Mouse (Mus musculus) midbrain, embryonic 15.5 days (tissue): ENCODE data around the gene Gps1. TPM values are rescaled to one million over a fixed set of nuclear protein-coding genes. Genes with fewer than 3 reads are reported as not detected.

Source experiments
- ATAC-seq: fragments of 200-750 bp; cut with Nextera tagmentation; replicated peaks from 2 replicates; pipeline ENCODE4 v1.8.0; 2017; ENCODE audit warnings: moderate TSS enrichment
- H3K27ac ChIP-seq: fragments of 300-500 bp; sonication (generic); 2 replicates; pipeline ENCODE4 v1.5.1; 2015; ENCODE audit warnings: mild to moderate bottlenecking, inconsistent platforms
- H3K27me3 ChIP-seq: fragments of 300-500 bp; sonication (generic); replicated peaks from 2 replicates; pipeline ENCODE4 v1.6.1; 2015; ENCODE audit warnings: inconsistent platforms
- H3K36me3 ChIP-seq: fragments of 300-500 bp; sonication (generic); replicated peaks from 2 replicates; pipeline ENCODE4 v1.6.1; 2015; ENCODE audit warnings: inconsistent platforms
- H3K4me1 ChIP-seq: fragments of 300-500 bp; sonication (generic); 2 replicates; pipeline ENCODE4 v1.6.1; 2015; ENCODE audit warnings: inconsistent platforms
- H3K4me2 ChIP-seq: fragments of 300-500 bp; sonication (generic); 2 replicates; pipeline ENCODE4 v1.6.1; 2015; ENCODE audit warnings: inconsistent platforms, mild to moderate bottlenecking, moderate library complexity
- H3K4me3 ChIP-seq: fragments of 300-500 bp; sonication (generic); 2 replicates; pipeline ENCODE4 v1.5.1; 2015; ENCODE audit warnings: mild to moderate bottlenecking, inconsistent platforms
- H3K9ac ChIP-seq: fragments of 300-500 bp; sonication (generic); 2 replicates; pipeline ENCODE4 v1.6.1; 2015; ENCODE audit warnings: mild to moderate bottlenecking, inconsistent platforms
- H3K9me3 ChIP-seq: fragments of 300-500 bp; sonication (generic); 2 replicates; pipeline ENCODE4 v1.6.1; 2016; ENCODE audit warnings: inconsistent platforms
- WGBS: fragments of 180-500 bp; shearing (Covaris S2); methylation state at CpG from one replicate; pipeline ENCODE4 v1.1.7; 2015; ENCODE audit warnings: mixed read lengths; 5-methylcytosine and 5-hydroxymethylcytosine counted together
- polyA plus RNA-seq: library from polyadenylated mRNA; unstranded; fragments of >200 nt; fragmentation: Nextera tagmentation; extraction: Ambion mirVana; gene quantifications from 2 replicates; pipeline ENCODE4 v1.2.1, GENCODE M21; 2015

Gps1 gene
- polyA plus RNA-seq, 1 experiment from 2014 or later = 296 TPM

- no peaks in the 10 kb centered on the region for H3K9me3 ChIP-seq
- H3K36me3 ChIP-seq = peaks cover 100% of the 10 kb centered on the region
- H3K4me2 ChIP-seq = no peak overlapping the region
- H3K4me1 ChIP-seq = no peaks in the 10 kb centered on the region
- WGBS = 96% methylated on average over 15 of the region's 16 CpGs
- H3K9ac ChIP-seq = no peak overlapping the region
- no peaks in the 10 kb centered on the region for H3K27me3 ChIP-seq
- no peak for ATAC-seq
- no peak overlapping the region for H3K4me3 ChIP-seq
- H3K27ac ChIP-seq = no peak overlapping the region
These were observed 28.0 kb downstream of the Gps1 start for GRCm38 (mm10) chr11:120812068-120812467.

DNA sequence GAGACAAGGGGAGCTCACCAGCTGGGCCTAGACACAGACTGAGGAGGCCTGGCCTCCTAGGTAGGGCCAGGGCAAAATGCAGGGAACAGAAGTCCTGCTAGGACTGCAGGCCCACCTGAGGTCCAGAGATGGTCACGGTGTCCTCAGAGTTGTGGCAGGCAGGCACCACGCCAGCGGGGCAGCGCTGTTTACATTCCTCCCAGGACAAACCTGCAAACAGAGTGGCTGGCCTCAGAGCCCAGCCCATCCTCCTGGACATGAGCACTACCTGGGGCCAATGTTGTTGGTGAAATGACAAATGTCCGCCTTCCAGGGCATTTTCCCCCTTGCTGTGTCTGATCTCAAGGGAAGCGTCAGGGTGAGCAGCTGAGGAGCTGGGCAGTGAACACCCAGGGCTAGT lies 33.3 kb downstream of the Gps1 start:
- Histone ChIP-seq H3K9ac (no peak overlapping the region), H3K27ac (no peak overlapping the region), H3K4me3 (no peak overlapping the region), H3K9me3 (no peaks in the 10 kb centered on the region), H3K4me1 (peaks cover 19% of the 10 kb centered on the region), H3K27me3 (no peaks in the 10 kb centered on the region), H3K36me3 (peaks cover 85% of the 10 kb centered on the region), H3K4me2 (no peak overlapping the region)
- ATAC-seq = no peak
- WGBS = 92% methylated on average over 6 of the region's 6 CpGs

- WGBS = 96% methylated on average over 13 of the region's 13 CpGs
- no peak for ATAC-seq
- Histone ChIP-seq H3K4me3 (no peak overlapping the region), H3K9me3 (no peaks in the 10 kb centered on the region), H3K27ac (no peak overlapping the region), H3K4me2 (no peak overlapping the region), H3K27me3 (no peaks in the 10 kb centered on the region), H3K36me3 (peaks cover 76% of the 10 kb centered on the region), H3K4me1 (peaks cover 28% of the 10 kb centered on the region), H3K9ac (no peak overlapping the region)
These were observed 34.2 kb downstream of the Gps1 start for GRCm38 (mm10) chr11:120818251-120818650.

GRCm38 (mm10) chr11:120819556-120819955 lies 35.5 kb downstream of the Gps1 start:
- Histone ChIP-seq H3K4me1 (peaks cover 28% of the 10 kb centered on the region), H3K9ac (no peak overlapping the region), H3K27me3 (no peaks in the 10 kb centered on the region), H3K4me2 (no peak overlapping the region), H3K4me3 (no peak overlapping the region), H3K9me3 (no peaks in the 10 kb centered on the region), H3K36me3 (peaks cover 63% of the 10 kb centered on the region), H3K27ac (no peak overlapping the region)
- no peak for ATAC-seq
- WGBS = 95% methylated on average over 6 of the region's 6 CpGs

DNA sequence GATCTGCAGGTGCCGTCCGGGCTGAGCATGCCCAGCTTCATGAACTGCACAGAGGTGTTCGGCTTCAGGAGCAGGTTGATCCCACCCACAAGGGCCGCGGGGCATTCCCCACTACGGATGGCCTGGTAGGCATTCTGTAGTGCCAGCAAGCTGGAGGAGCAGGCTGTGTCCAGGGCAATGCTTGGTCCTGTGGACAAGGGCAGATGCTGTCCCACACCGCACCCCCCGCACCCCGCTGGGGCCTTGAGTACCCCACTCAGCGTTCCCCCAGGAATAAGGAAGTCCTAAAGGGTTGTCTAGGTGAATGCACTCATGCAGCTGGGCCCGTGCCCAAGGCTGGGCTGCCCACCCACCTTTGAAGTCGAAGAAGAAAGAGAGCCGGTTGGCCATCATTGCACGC lies 36.5 kb downstream of the Gps1 start:
- Histone ChIP-seq H3K4me1 (peaks cover 35% of the 10 kb centered on the region), H3K27me3 (no peaks in the 10 kb centered on the region), H3K27ac (no peak overlapping the region), H3K9ac (no peak overlapping the region), H3K4me3 (0 out of 2 replicates have a peak overlapping the region, but pooled peaks have one; percentile 56), H3K9me3 (no peaks in the 10 kb centered on the region), H3K36me3 (peaks cover 53% of the 10 kb centered on the region), H3K4me2 (peak overlapping the region; percentile 90; the same call in 1 of the 2 replicates)
- 94% methylated on average over 14 of the region's 14 CpGs for WGBS
- ATAC-seq = no peak

DNA sequence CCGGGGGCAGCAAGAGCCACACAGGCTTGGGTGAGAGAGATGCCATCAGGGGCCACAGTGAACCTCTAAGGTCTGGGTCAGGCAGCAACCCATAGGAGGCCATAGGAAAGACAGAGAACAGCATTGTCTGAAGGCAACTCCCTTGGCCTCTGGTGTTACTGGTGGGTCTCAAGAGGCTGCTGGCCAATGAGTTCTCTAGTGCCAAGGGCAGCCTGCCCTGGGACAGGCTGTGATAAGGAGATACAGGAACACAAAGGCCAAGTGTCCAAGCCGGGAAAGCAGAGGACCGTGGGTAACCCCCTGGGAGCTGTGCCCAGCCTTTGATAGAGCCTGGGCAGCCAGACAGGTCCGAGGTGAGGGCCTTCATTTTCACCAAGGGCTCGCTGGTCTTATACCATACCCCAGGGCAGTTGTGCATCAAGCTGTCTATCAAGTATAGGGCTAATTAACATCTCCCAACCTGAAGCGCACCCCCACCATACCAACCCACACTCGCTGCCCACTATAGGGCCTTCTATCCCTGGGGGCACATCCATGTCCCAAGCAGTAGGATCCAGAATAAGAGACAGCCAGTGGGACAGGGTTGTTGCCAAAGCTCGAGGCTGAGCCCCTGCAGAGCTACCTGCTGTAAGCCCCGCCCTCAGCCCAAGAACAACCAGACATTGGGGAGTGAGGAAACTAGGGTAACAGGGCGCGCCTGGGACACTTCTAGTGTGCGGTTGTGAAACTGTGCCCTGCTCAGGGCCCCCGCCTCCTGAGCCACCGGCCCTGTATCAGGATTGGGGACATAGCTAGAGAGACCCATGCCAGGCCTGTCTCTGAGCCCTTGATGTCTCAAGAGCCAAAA lies 37.2 kb downstream of the Gps1 start:
- H3K9me3 ChIP-seq = no peaks in the 10 kb centered on the region
- no peaks in the 10 kb centered on the region for H3K27me3 ChIP-seq
- no peak for ATAC-seq
- no peak overlapping the region for H3K27ac ChIP-seq
- H3K4me2 ChIP-seq = peak overlapping the region; percentile 90
- H3K9ac ChIP-seq = peak overlapping the region; percentile 76
- H3K4me1 ChIP-seq = peaks cover 42% of the 10 kb centered on the region
- 76% methylated on average over 14 of the region's 14 CpGs for WGBS
- peaks cover 46% of the 10 kb centered on the region for H3K36me3 ChIP-seq
- H3K4me3 ChIP-seq = peak overlapping the region; percentile 56

- H3K9ac ChIP-seq = peak overlapping the region; percentile 76
- peaks cover 35% of the 10 kb centered on the region for H3K36me3 ChIP-seq
- H3K9me3 ChIP-seq = no peaks in the 10 kb centered on the region
- H3K4me3 ChIP-seq = peak overlapping the region; percentile 56
- no peak overlapping the region for H3K27ac ChIP-seq
- 68% methylated on average over 4 of the region's 4 CpGs for WGBS
- H3K27me3 ChIP-seq = no peaks in the 10 kb centered on the region
- peaks cover 45% of the 10 kb centered on the region for H3K4me1 ChIP-seq
- peak overlapping the region; percentile 90 for H3K4me2 ChIP-seq
- no peak for ATAC-seq
These were observed 38.2 kb downstream of the Gps1 start for GRCm38 (mm10) chr11:120822321-120822720.

GRCm38 (mm10) chr11:120822831-120823550 lies 38.9 kb downstream of the Gps1 start:
- Histone ChIP-seq H3K4me2 (peak overlapping the region; percentile 90), H3K9ac (peak overlapping the region; percentile 76), H3K9me3 (no peaks in the 10 kb centered on the region), H3K27ac (peak overlapping the region; percentile 99), H3K36me3 (peaks cover 29% of the 10 kb centered on the region), H3K4me1 (peaks cover 45% of the 10 kb centered on the region), H3K4me3 (peak overlapping the region; percentile 56), H3K27me3 (no peaks in the 10 kb centered on the region)
- 2% methylated on average over 14 of the region's 14 CpGs for WGBS
- ATAC-seq = no peak

DNA sequence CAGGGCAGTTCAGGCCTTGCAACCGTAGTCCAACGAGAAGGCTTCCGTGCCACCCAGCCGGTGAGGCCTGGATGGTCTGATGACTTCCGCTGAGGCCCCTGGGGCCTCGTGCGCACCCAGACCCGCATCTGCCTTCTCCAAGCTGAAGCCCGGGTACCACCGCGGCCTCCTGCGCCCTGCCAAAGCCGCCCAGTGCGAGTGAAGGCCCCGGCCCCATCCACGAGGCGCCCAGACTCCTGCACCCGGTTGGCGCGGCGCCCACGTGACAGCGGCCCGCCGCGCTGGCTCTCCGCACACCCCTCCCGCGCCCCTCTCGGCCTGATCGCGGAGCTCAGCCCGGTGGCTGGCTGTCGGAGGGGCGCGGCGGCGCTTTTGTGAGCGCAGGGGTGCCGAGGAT lies 39.5 kb downstream of the Gps1 start:
- Histone ChIP-seq H3K4me3 (peak overlapping the region; percentile 56), H3K36me3 (peaks cover 23% of the 10 kb centered on the region), H3K9me3 (no peaks in the 10 kb centered on the region), H3K27me3 (no peaks in the 10 kb centered on the region), H3K9ac (peak overlapping the region; percentile 76), H3K27ac (peak overlapping the region; percentile 99), H3K4me1 (peaks cover 45% of the 10 kb centered on the region), H3K4me2 (peak overlapping the region; percentile 90)
- WGBS = 0% methylated on average over 40 of the region's 40 CpGs
- ATAC-seq = peak; percentile 59

DNA sequence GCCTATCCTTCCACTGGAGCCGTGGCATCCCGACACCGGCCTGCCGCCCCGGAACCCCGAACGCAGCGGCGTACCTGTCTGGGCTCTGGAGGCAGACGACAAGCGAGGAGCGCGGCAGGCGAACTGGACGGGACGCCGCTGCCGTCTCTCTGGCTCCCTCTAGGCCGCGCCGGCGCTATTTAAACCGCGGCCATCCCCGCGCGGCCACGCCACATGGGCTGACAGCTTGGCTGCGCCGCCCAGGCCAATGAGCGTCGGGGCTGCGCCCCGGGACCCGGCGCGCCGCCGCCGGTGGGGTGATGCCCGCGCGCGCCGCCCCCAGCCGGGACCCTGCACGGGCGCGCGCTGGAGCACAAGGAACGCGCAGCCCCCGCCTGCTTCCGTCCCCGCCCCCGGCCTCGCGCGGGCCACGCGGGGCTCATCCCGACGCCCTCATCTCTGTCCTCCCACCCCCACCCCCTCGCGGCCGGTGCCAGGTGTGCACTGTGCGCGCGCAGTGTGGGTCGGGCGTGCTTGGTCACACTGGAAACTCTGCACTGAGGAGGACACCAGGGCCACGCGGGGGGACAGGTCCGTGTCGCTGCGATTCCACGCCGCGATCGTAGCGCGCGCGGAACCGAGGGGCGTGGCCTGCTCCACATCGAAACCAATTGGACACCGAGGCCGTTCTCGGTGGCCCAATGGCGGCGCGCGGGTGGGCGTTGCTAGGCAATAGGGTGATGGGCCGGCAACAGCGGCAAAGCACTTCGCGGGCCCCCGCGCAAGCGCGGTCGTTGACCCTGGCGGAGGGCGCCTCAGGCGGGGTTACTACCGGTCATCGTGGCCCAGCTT lies 40.1 kb downstream of the Gps1 start, which contains the start of gene Fasn:
Gene Fasn (minus strand): TSS at position 592 of the 831 bp plus-strand sequence.
- Histone ChIP-seq H3K27me3 (no peaks in the 10 kb centered on the region), H3K27ac (peak within 1 kb of the TSS; percentile 99), H3K9me3 (no peaks in the 10 kb centered on the region), H3K4me3 (peak within 1 kb of the TSS; percentile 56), H3K4me1 (peaks cover 45% of the 10 kb centered on the region), H3K4me2 (peak within 1 kb of the TSS; percentile 90), H3K9ac (peak within 1 kb of the TSS; percentile 76), H3K36me3 (peaks cover 17% of the 10 kb centered on the region; the same call in 1 of the 2 replicates)
- peak; percentile 92 for ATAC-seq
- under 1% methylated on average over 106 of the region's 109 CpGs for WGBS

DNA sequence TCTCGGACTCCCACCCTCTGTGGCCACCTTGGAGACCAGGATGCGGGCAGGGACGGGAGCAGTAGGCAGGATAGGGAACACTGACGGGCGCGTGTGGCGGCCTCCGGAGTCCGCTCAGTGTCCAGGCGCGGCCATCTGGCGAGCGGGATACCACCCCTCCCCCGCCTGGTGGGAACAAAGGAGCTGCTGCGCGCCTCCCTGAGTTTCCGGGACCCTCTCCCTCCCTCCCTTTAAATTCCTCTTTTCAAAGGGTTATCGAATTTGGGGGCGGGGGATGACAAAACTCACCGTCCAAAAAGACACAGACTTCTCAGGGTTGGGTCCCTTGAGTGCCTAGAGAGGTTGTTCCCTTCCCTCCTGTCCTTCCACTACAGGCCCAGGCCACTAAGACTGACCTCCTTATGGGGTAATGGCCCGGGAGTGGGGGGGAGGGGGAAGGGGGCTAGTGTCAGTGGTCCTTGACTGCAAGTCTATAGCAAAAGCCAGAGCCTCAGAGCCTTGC lies 40.8 kb downstream of the Gps1 start:
- Histone ChIP-seq H3K4me2 (peak overlapping the region; percentile 90), H3K36me3 (peaks cover 10% of the 10 kb centered on the region; the same call in 1 of the 2 replicates), H3K4me3 (peak overlapping the region; percentile 56), H3K4me1 (peaks cover 45% of the 10 kb centered on the region), H3K9me3 (no peaks in the 10 kb centered on the region), H3K27ac (peak overlapping the region; percentile 99), H3K9ac (peak overlapping the region; percentile 57), H3K27me3 (no peaks in the 10 kb centered on the region)
- under 1% methylated on average over 20 of the region's 21 CpGs for WGBS
- peak; percentile 19 for ATAC-seq
